Mouse (Mus musculus) heart, adult 8-10 months (tissue): ENCODE results near the gene Atg101. TPM values are rescaled to one million over a fixed set of nuclear protein-coding genes. Genes with fewer than 3 reads are reported as not detected.
A peak's percentile ranks its signal among the peaks of the same experiment; 100 is the strongest.

Source experiments
- DNase-seq: peaks from one replicate; pipeline ENCODE4 v3.0.0; 2022; ENCODE audit warnings: low spot score
- total RNA-seq, 4 experiments: library from RNA; stranded (reverse); gene quantifications; 2 replicates each; pipeline ENCODE4 v1.2.4; 2022

Atg101 gene
- total RNA-seq, 4 experiments from 2014 or later = 21.1 to 25.4 (median 21.4) TPM

GRCm38 (mm10) chr15:101253886-101254795, 29.9 kb upstream of the Atg101 start, which contains the start of gene Nr4a1:
Gene Nr4a1, plus strand, starts transcription at chr15:101254269.
- peak; percentile 84 for DNase-seq

- no peak for DNase-seq
Observed at GRCm38 (mm10) chr15:101255842-101256462, 28.1 kb upstream of the Atg101 start.

- DNase-seq = no peak
Observed at GRCm38 (mm10) chr15:101256463-101257206, 27.4 kb upstream of the Atg101 start.

- no peak for DNase-seq
Observed at GRCm38 (mm10) chr15:101258420-101258819, 25.7 kb upstream of the Atg101 start.

GRCm38 (mm10) chr15:101259922-101260321, 24.1 kb upstream of the Atg101 start:
- DNase-seq = no peak

GRCm38 (mm10) chr15:101260387-101260786, 23.7 kb upstream of the Atg101 start:
- DNase-seq = peak; percentile 90

- DNase-seq = peak; percentile 46
Observed at GRCm38 (mm10) chr15:101260874-101261622, 23.0 kb upstream of the Atg101 start.

GRCm38 (mm10) chr15:101262502-101262901, 21.6 kb upstream of the Atg101 start:
- peak; percentile 65 for DNase-seq

GRCm38 (mm10) chr15:101266132-101266963, 17.7 kb upstream of the Atg101 start:
- peak; percentile 94 for DNase-seq

- peak; percentile 46 for DNase-seq
Observed at GRCm38 (mm10) chr15:101267053-101268032, 16.7 kb upstream of the Atg101 start.

- no peak for DNase-seq
Observed at GRCm38 (mm10) chr15:101270101-101270820, 13.8 kb upstream of the Atg101 start.

- DNase-seq = no peak
Observed at GRCm38 (mm10) chr15:101271107-101271506, 13.0 kb upstream of the Atg101 start.

GRCm38 (mm10) chr15:101271513-101271912, 12.6 kb upstream of the Atg101 start:
- DNase-seq = no peak

GRCm38 (mm10) chr15:101274380-101274779, 9.7 kb upstream of the Atg101 start:
- DNase-seq = no peak

GRCm38 (mm10) chr15:101277351-101277899, 6.6 kb upstream of the Atg101 start:
- DNase-seq = no peak

- no peak for DNase-seq
Observed at GRCm38 (mm10) chr15:101278589-101278988, 5.5 kb upstream of the Atg101 start.

- no peak for DNase-seq
Observed at GRCm38 (mm10) chr15:101279430-101279999, 4.6 kb upstream of the Atg101 start.

- no peak for DNase-seq
Observed at GRCm38 (mm10) chr15:101282471-101282870, 1.6 kb upstream of the Atg101 start.
